Comparison of ENCODE assay signal across 12 mouse cellular contexts in the genomic region with DNA sequence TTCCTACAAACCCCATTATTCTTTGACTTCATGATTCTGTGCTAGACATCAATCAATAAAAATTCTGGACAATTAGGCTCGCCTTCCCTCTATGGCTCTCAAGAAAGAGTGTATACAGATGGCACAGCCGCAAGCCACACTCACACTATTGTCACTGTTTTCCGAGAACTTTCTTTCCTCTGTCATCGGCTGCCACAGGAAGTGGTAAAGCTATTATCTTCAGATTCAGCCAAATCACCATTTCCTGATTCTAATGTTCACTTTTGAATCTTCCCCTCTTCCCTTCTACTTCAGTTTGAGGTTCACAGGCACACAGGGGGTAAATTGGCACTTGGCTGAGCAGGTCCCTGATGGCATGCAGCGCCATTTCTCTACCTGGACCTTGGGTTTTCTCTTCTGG. TPM values are rescaled to one million over a fixed set of nuclear protein-coding genes. Genes with fewer than 3 reads are reported as not detected.
A peak's percentile ranks its signal among the peaks of the same experiment; 100 is the strongest.
DNase-seq lines count a peak whose midpoint lies in the region; ATAC-seq and TF ChIP-seq lines count a peak whose summit lies in the region.
"Had no signal": no experiment of that assay in that cellular context is flagged by ENCODE, and none has a peak within 500 bp of the region (broad histone marks: within the 10 kb centered on the region; RNA-seq: fewer than 3 reads in every experiment).

No protein-coding gene starts in this region.

- no peaks in the 10 kb centered on the region for H3K79me2 ChIP-seq in CH12.LX (replicated peaks; ENCODE audit: control insufficient read depth, extremely low read depth, insufficient read depth, poor library complexity, severe bottlenecking)

- in situ Hi-C loops in CH12.LX (cut with MboI; ENCODE audit: low pct_ligation_motif_present, low pct_unique_long_range_greater_than_20kb, low sequenced_read_pairs): no loop called here

- ATAC-seq in hindbrain, embryonic 15.5 days (ENCODE audit: low FRiP score, low read depth): no peak
- no peak for ATAC-seq in hindbrain, postnatal 0 days
- peak; percentile 91 for ATAC-seq in inflammation-experienced regulatory T-cells, adult 6 months
- no peak for ATAC-seq in cerebellum, adult (ENCODE audit: insufficient number of reproducible peaks, low FRiP score, low TSS enrichment)

- no peaks in the 10 kb centered on the region for H3K36me3 ChIP-seq in hindbrain, embryonic 15.5 days
- no peaks in the 10 kb centered on the region for H3K36me3 ChIP-seq in hindbrain, postnatal 0 days (ENCODE audit: insufficient read depth, low read length)
- H3K36me3 ChIP-seq in CH12.LX (replicated peaks in 1 of 2; ENCODE audit: control insufficient read depth in 1 of 2, insufficient read depth in 1 of 2, low read length in 1 of 2): no peaks in the 10 kb centered on the region

- TF ChIP-seq CTCF in hindbrain, postnatal 0 days (IDR thresholded peaks at IDR 0.05; ENCODE audit: low read depth): no peak
- no peak for TF ChIP-seq CTCF in CH12.LX (conservative IDR thresholded peaks at IDR 0.05 in 1 of 2, IDR thresholded peaks at IDR 0.05 in 1 of 2; ENCODE audit: low read depth in 2 of 2, low read length in 2 of 2)

- dilution Hi-C loops in CH12.LX (cut with MboI; ENCODE audit: extremely low pct_ligation_motif_present, extremely low pct_unique_long_range_greater_than_20kb, low sequenced_read_pairs): no loop called here

- H3K27me3 ChIP-seq in hindbrain, embryonic 15.5 days: no peaks in the 10 kb centered on the region
- no peaks in the 10 kb centered on the region for H3K27me3 ChIP-seq in hindbrain, postnatal 0 days (ENCODE audit: insufficient read depth, low read length)
- peaks cover 75% of the 10 kb centered on the region for H3K27me3 ChIP-seq in CH12.LX (replicated peaks)

- no peak for TF ChIP-seq EP300 in CH12.LX (IDR thresholded peaks at IDR 0.05; ENCODE audit: low read length)

- H3K9me3 ChIP-seq in hindbrain, embryonic 15.5 days: no peaks in the 10 kb centered on the region
- H3K9me3 ChIP-seq in hindbrain, postnatal 0 days (ENCODE audit: low read length): no peaks in the 10 kb centered on the region
- H3K9me3 ChIP-seq in CH12.LX (replicated peaks; ENCODE audit: low read length): no peaks in the 10 kb centered on the region

- no peak overlapping the region for H3K4me2 ChIP-seq in hindbrain, embryonic 15.5 days
- H3K4me2 ChIP-seq in hindbrain, postnatal 0 days (ENCODE audit: low read depth, low read length): no peak overlapping the region
- H3K4me2 ChIP-seq in CH12.LX (ENCODE audit: insufficient read depth, low read depth, poor library complexity, severe bottlenecking): 0 out of 2 replicates have a peak overlapping the region, but pooled peaks have one; percentile 14

- peaks cover 30% of the 10 kb centered on the region for H3K4me1 ChIP-seq in hindbrain, embryonic 15.5 days (replicated peaks)
- H3K4me1 ChIP-seq in hindbrain, postnatal 0 days (ENCODE audit: insufficient read depth, low read length): peaks cover 5% of the 10 kb centered on the region
- H3K4me1 ChIP-seq in CH12.LX (ENCODE audit: control insufficient read depth in 1 of 2, insufficient read depth in 2 of 2): peaks cover 17 to 20% of the 10 kb centered on the region in 2 experiments

- no peak for DNase-seq in hindbrain, postnatal 0 days (ENCODE audit: low spot score)
- peak; percentile 20 for DNase-seq in CH12.LX (ENCODE audit: extremely low read depth)
- DNase-seq in thymus, postnatal 0 days (ENCODE audit: low spot score): peak; percentile 73
- no peak for DNase-seq in cerebellum, postnatal 4 days (ENCODE audit: low spot score in 2 of 2)
- no peak for DNase-seq in cerebellum, postnatal 25 days
- DNase-seq: cerebellum, adult 8-10 months; heart, adult 2 months; kidney, adult 9 months had no signal

- WGBS in hindbrain, embryonic 15.5 days: 75% methylated on average over 5 of the region's 5 CpGs
- 79% methylated on average over 5 of the region's 5 CpGs for WGBS in hindbrain, postnatal 0 days

- TF ChIP-seq POLR2A in CH12.LX (IDR thresholded peaks at IDR 0.05; ENCODE audit: low read depth, low read length): no peak

- H3K27ac ChIP-seq in hindbrain, embryonic 15.5 days (replicated peaks): peak overlapping the region; percentile 76; the same call in 1 of the 2 replicates
- no peak overlapping the region for H3K27ac ChIP-seq in hindbrain, postnatal 0 days
- H3K27ac ChIP-seq in CH12.LX (ENCODE audit: insufficient read depth, low read depth): no peak overlapping the region
- H3K27ac ChIP-seq: heart, adult 2 months; layer of hippocampus, adult 2 months had no signal

- no peak overlapping the region for H3K4me3 ChIP-seq in hindbrain, embryonic 15.5 days
- H3K4me3 ChIP-seq in hindbrain, postnatal 0 days (ENCODE audit: low read length): no peak overlapping the region
- H3K4me3 ChIP-seq in CH12.LX (replicated peaks in 1 of 3; ENCODE audit: low read depth in 2 of 3, low read length in 2 of 3, poor library complexity in 1 of 3): no peak overlapping the region
- H3K4me3 ChIP-seq: heart, adult 2 months; layer of hippocampus, adult 2 months had no signal

- TF ChIP-seq RAD21 in CH12.LX (IDR thresholded peaks at IDR 0.05; ENCODE audit: low read depth, low read length): no peak

- H3K9ac ChIP-seq in hindbrain, embryonic 15.5 days: no peak overlapping the region
- no peak overlapping the region for H3K9ac ChIP-seq in hindbrain, postnatal 0 days (replicated peaks; ENCODE audit: low read length)
- H3K9ac ChIP-seq in CH12.LX (ENCODE audit: insufficient read depth, low read depth): no peak overlapping the region

TF ChIP-seq in CH12.LX, 34 proteins besides CTCF, POLR2A, EP300 and RAD21:
- TF ChIP-seq MEF2A (IDR thresholded peaks at IDR 0.05; ENCODE audit: borderline replicate concordance, low read depth, low read length): no peak
- TF ChIP-seq BHLHE40 (IDR thresholded peaks at IDR 0.05; ENCODE audit: low read depth, low read length): no peak
- TF ChIP-seq ELF1 (IDR thresholded peaks at IDR 0.05; ENCODE audit: low read depth, low read length): no peak
- no peak for TF ChIP-seq UBTF (IDR thresholded peaks at IDR 0.05; ENCODE audit: low read depth, low read length)
- no peak for TF ChIP-seq USF1 (IDR thresholded peaks at IDR 0.05; ENCODE audit: low read depth, low read length)
- TF ChIP-seq KAT2A (IDR thresholded peaks at IDR 0.05; ENCODE audit: insufficient replicate concordance, low read length): no peak
- TF ChIP-seq CHD1 (IDR thresholded peaks at IDR 0.05; ENCODE audit: low read depth, low read length): no peak
- no peak for TF ChIP-seq ZC3H11A (IDR thresholded peaks at IDR 0.05; ENCODE audit: low read depth, low read length)

RNA-seq across cellular contexts. Expression of gene Skap1, which starts 9.3 kb away (rescaled TPM):
- 6.1 and 6.5 TPM in 2 replicates for polyA plus RNA-seq in hindbrain, embryonic 15.5 days (2015; fragmentation: Nextera tagmentation; extraction: Ambion mirVana)
- total RNA-seq in hindbrain, postnatal 0 days (2014; rRNA removed): 0.83 and 2.5 TPM in 2 replicates
- polyA plus RNA-seq in hindbrain, postnatal 0 days (2015; fragmentation: Nextera tagmentation; extraction: Ambion mirVana): 5.7 and 7.4 TPM in 2 replicates
- total RNA-seq in CH12.LX (2012; rRNA removed) (not detected in 2 replicates), CH12.LX (2014; rRNA removed) (not detected in 2 replicates)
- polyA plus RNA-seq in CH12.LX (2012; ENCODE audit: insufficient read length, low read depth): not detected in 2 replicates
- polyA plus RNA-seq in inflammation-experienced regulatory T-cells, adult 6 months (2017; shearing (Covaris generic)): 100 to 1,000 TPM; 537 to 839 (median 722) TPM
- 376 and 450 TPM in 2 replicates for polyA plus RNA-seq in thymus, postnatal 0 days (2015; fragmentation: Nextera tagmentation; extraction: Ambion mirVana)

Comparison
In these comparisons a context has a peak if more than half of its experiments do, and no peak if none do; other contexts are left out.
1. DNase-seq: peak in CH12.LX (single experiment) and thymus, postnatal 0 days (single experiment); none in hindbrain, postnatal 0 days (single experiment), cerebellum, postnatal 4 days (0 of 2) and cerebellum, postnatal 25 days (0 of 2).
2. RNA of gene Skap1, which starts 9.3 kb away (polyA plus RNA-seq): 537 to 839 TPM in inflammation-experienced regulatory T-cells, adult 6 months and 376 to 450 TPM in thymus, postnatal 0 days; 6.1 to 6.5 TPM in hindbrain, embryonic 15.5 days, 5.7 to 7.4 TPM in hindbrain, postnatal 0 days and not detected in CH12.LX; every median in the first group is over 10 times any median in the second.